Mouse (Mus musculus) spleen, postnatal 14 days (tissue): Measurements from ENCODE around the gene Ppp1r9b.

ENCODE experiments used
- DNase-seq, 2 experiments: peaks; one replicate each; pipeline ENCODE4 v3.0.0; 2021 to 2022; ENCODE audit warnings: low spot score in 2 of 2

Ppp1r9b gene

GRCm38 (mm10) chr11:95044185-95044870 is 53.5 kb downstream of the Ppp1r9b start:
- no peak for DNase-seq

GRCm38 (mm10) chr11:95046980-95047680 is 56.3 kb downstream of the Ppp1r9b start:
- peak in 1 of 2 experiments; percentile 45 for DNase-seq

- no peak for DNase-seq
Measured at GRCm38 (mm10) chr11:95053062-95053461, 62.2 kb downstream of the Ppp1r9b start.
